Mouse (Mus musculus) heart, embryonic 15.5 days (tissue): ENCODE measurements around the gene A930004D18Rik. TPM values are rescaled to one million over a fixed set of nuclear protein-coding genes. Genes with fewer than 3 reads are reported as not detected.

ENCODE experiments used
- ATAC-seq: fragments of 200-750 bp; cut with Nextera tagmentation; replicated peaks from 2 replicates; pipeline ENCODE4 v1.8.0; 2017; ENCODE audit warnings: low read depth, moderate TSS enrichment; ENCODE audit not compliant: insufficient number of reproducible peaks, insufficient read depth, low FRiP score
- H3K27ac ChIP-seq: fragments of 300-500 bp; sonication (generic); 2 replicates; pipeline ENCODE4 v1.5.1; 2015; ENCODE audit warnings: mild to moderate bottlenecking, inconsistent platforms
- H3K27me3 ChIP-seq: fragments of 300-500 bp; sonication (generic); 2 replicates; pipeline ENCODE4 v1.6.1; 2015; ENCODE audit warnings: inconsistent platforms
- H3K36me3 ChIP-seq: fragments of 300-500 bp; sonication (generic); 2 replicates; pipeline ENCODE4 v1.6.1; 2015; ENCODE audit warnings: mild to moderate bottlenecking, inconsistent platforms
- H3K4me1 ChIP-seq: fragments of 300-500 bp; sonication (generic); replicated peaks from 2 replicates; pipeline ENCODE4 v1.6.1; 2015; ENCODE audit warnings: inconsistent platforms
- H3K4me2 ChIP-seq: fragments of 300-500 bp; sonication (generic); 2 replicates; pipeline ENCODE4 v1.6.1; 2015; ENCODE audit warnings: inconsistent platforms, mild to moderate bottlenecking, moderate library complexity
- H3K4me3 ChIP-seq: fragments of 300-500 bp; sonication (generic); 2 replicates; pipeline ENCODE4 v1.5.1; 2015; ENCODE audit warnings: mild to moderate bottlenecking, inconsistent platforms
- H3K9ac ChIP-seq: fragments of 300-500 bp; sonication (generic); 2 replicates; pipeline ENCODE4 v1.6.1; 2015; ENCODE audit warnings: mild to moderate bottlenecking, inconsistent platforms
- H3K9me3 ChIP-seq: fragments of 300-500 bp; sonication (generic); replicated peaks from 2 replicates; pipeline ENCODE4 v1.6.1; 2016; ENCODE audit warnings: inconsistent platforms
- WGBS: fragments of 180-500 bp; shearing (Covaris S2); methylation state at CpG from one replicate; pipeline ENCODE4 v1.1.7; 2015; ENCODE audit warnings: mixed read lengths; 5-methylcytosine and 5-hydroxymethylcytosine counted together
- polyA plus RNA-seq: library from polyadenylated mRNA; unstranded; fragments of >200 nt; fragmentation: Nextera tagmentation; extraction: Ambion mirVana; gene quantifications from 2 replicates; pipeline ENCODE4 v1.2.1, GENCODE M21; 2015

The A930004D18Rik gene
- polyA plus RNA-seq, 1 experiment from 2014 or later: 13.2 TPM

GRCm38 (mm10) chr2:18059063-18059462 is 21.5 kb upstream of the A930004D18Rik start:
- no peak overlapping the region for H3K4me3 ChIP-seq

DNA sequence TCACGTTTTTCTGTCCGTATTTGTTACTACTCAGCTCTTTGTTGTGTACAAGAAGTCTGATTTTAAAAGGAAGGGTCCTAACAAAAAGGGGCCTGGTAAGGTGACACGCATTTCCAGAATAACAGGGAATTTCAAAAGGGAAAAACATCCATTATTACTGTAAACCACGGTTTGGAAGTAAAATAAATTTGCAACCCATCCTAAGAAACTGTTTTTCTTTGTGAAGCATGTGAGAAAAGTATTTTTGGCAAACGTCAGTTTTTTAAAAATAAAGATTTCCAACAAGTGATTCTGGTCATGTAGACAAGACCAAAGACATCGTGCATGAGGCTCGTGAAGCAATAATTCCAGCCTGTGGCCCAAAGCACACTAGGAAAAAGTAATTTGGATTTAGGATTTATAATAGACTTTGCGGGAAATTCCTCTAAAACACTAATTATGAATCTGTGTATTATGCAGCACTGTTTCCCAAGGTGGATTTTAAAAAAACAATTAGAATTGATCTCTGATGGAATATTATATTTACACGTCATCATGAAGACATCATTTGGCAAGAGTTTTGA is 20.7 kb upstream of the A930004D18Rik start:
- H3K4me3 ChIP-seq: peak overlapping the region; percentile 65

More at GRCm38 (mm10) chr2:18059063-18059462, 21.5 kb upstream of the A930004D18Rik start:
- H3K36me3 ChIP-seq: no peaks in the 10 kb centered on the region
- H3K27ac ChIP-seq: no peak overlapping the region; the same call in 1 of the 2 replicates
- H3K4me2 ChIP-seq: peak overlapping the region; percentile 91; the same call in 1 of the 2 replicates
- no peak overlapping the region for H3K9ac ChIP-seq
- no peaks in the 10 kb centered on the region for H3K9me3 ChIP-seq
- no peaks in the 10 kb centered on the region for H3K27me3 ChIP-seq
- H3K4me1 ChIP-seq: peaks cover 10% of the 10 kb centered on the region
- ATAC-seq: no peak
- WGBS: 24% methylated on average over 2 of the region's 2 CpGs

GRCm38 (mm10) chr2:18057336-18058145 is 20.0 kb upstream of the A930004D18Rik start:
- Histone ChIP-seq H3K27ac (peak overlapping the region; percentile 99), H3K9ac (peak overlapping the region; percentile 84), H3K4me3 (peak overlapping the region; percentile 65), H3K9me3 (no peaks in the 10 kb centered on the region), H3K4me2 (peak overlapping the region; percentile 91), H3K4me1 (peaks cover 13% of the 10 kb centered on the region), H3K27me3 (no peaks in the 10 kb centered on the region), H3K36me3 (no peaks in the 10 kb centered on the region)
- no peak for ATAC-seq
- under 1% methylated on average over 48 of the region's 48 CpGs for WGBS

More for the DNA sequence above, 20.7 kb upstream of the A930004D18Rik start:
- Histone ChIP-seq H3K27me3 (no peaks in the 10 kb centered on the region), H3K4me2 (peak overlapping the region; percentile 91), H3K9me3 (no peaks in the 10 kb centered on the region), H3K4me1 (peaks cover 13% of the 10 kb centered on the region), H3K36me3 (no peaks in the 10 kb centered on the region), H3K9ac (peak overlapping the region; percentile 84), H3K27ac (peak overlapping the region; percentile 99)
- 17% methylated on average over 9 of the region's 9 CpGs for WGBS
- ATAC-seq: no peak

DNA sequence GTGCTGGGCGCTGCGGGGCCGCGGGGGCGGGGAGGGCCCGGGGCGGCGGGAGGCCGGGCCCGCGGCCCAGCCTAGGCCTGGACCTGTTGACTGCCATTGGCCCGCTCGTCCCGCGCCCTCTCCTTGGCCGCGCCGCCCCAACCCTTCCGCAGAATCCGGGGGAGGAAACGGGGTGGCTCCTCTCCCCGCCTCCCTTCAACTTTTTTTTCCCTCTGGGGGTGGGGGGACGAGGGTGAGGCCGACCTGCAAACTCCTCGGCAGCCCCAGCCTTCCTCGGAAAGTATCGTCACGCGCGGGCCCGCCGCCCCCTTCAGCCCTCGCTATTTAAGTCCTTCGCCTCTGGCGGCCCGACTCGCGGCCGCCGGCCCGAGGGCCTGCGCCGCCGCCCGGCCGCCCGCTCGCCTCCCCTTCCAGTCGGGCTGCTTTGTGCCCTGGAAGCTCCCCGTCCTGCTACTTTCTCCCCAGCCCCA is 19.3 kb upstream of the A930004D18Rik start:
- H3K9me3 ChIP-seq: no peaks in the 10 kb centered on the region
- H3K4me2 ChIP-seq: peak overlapping the region; percentile 91
- peak overlapping the region; percentile 99 for H3K27ac ChIP-seq
- peak overlapping the region; percentile 65 for H3K4me3 ChIP-seq
- H3K27me3 ChIP-seq: no peaks in the 10 kb centered on the region
- H3K36me3 ChIP-seq: no peaks in the 10 kb centered on the region
- WGBS: under 1% methylated on average over 44 of the region's 50 CpGs
- H3K9ac ChIP-seq: peak overlapping the region; percentile 84
- peaks cover 13% of the 10 kb centered on the region for H3K4me1 ChIP-seq
- ATAC-seq: peak; percentile 95

DNA sequence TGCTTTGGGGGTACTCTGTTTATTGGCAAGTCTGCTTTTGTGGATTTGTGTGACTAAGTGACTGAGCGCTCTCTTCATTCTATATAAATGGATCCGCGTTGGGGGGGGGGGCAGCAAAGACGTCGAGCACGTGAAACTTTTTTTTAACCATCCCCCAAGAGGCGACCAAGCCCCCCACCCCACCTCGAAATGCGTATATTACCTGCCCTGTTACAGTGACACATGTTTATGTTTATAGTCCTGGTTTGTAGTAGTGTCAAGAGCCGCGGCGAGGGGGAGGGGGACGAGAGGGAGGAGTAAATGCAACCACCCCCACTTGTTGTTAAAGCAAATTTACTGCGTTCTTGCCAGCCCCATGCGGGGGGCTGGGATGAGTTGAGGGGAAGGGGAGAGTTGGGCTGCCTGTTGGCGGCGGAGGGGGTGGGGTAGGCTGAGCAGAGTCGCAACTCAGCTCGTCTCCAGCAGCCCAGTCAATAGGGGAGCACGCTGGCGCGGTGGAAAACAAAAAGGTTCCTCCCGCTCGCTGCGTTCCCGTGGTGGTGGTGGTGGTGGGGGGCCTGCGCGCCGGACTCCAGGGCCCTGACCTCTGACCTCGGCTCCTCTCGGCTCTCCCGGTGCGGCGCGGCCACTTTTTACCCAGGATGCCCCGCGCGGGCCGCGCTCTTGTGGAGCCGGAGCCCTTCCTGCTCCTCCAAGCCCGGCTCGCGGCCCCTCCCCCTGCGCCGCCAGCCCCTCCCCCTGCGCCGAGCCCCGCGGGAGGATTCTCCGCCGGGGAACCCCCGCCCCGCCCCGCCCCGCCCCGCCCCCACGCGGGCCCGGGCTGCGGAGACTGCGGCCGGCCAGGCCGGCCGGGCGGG is 18.6 kb upstream of the A930004D18Rik start:
- Histone ChIP-seq H3K4me2 (peak overlapping the region; percentile 91), H3K27me3 (no peaks in the 10 kb centered on the region), H3K4me1 (peaks cover 13% of the 10 kb centered on the region), H3K36me3 (no peaks in the 10 kb centered on the region), H3K4me3 (peak overlapping the region; percentile 65), H3K27ac (peak overlapping the region; percentile 99), H3K9ac (peak overlapping the region; percentile 84), H3K9me3 (no peaks in the 10 kb centered on the region)
- under 1% methylated on average over 53 of the region's 66 CpGs for WGBS
- ATAC-seq: peak; percentile 88

- Histone ChIP-seq H3K4me2 (peak within 1 kb of the TSS; percentile 91), H3K27me3 (no peaks in the 10 kb centered on the region), H3K27ac (peak within 1 kb of the TSS; percentile 99), H3K4me1 (peaks cover 13% of the 10 kb centered on the region), H3K9me3 (no peaks in the 10 kb centered on the region), H3K4me3 (peak within 1 kb of the TSS; percentile 65), H3K36me3 (no peaks in the 10 kb centered on the region), H3K9ac (peak within 1 kb of the TSS; percentile 74)
- ATAC-seq: no peak
- WGBS: 4% methylated on average over 20 of the region's 20 CpGs
Observed at GRCm38 (mm10) chr2:18055016-18055928, 17.7 kb upstream of the A930004D18Rik start, which contains the start of gene Mllt10. Gene Mllt10, plus strand, starts transcription at chr2:18055237.

DNA sequence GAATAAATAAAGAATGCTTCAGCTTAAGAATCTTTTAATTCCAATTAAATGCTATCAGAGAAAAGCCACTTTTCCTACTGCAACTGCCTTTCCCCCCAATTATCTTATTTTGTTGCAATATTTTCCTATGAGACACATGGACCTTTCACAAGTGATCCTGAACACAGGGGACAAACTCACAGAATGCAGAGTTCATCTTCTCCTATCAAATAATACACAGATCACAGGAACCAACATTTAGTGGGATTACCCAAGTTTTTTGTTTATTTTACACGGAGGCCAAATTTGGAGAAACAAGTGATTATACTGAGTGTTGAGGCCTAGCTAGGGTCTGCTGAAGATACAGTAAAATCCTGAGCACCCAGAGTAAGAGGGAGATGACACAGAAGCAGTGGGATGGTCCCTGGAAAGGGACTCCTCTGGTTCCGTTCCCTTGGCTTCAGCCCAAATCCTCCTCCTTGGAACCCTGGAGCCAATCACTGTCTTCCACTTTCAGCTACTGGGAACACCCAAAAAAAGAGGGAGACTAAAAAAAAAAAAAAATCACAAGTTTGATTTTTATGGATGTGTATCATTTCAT is 16.5 kb upstream of the A930004D18Rik start:
- no peaks in the 10 kb centered on the region for H3K27me3 ChIP-seq
- WGBS: 24% methylated on average over 2 of the region's 2 CpGs
- no peaks in the 10 kb centered on the region for H3K36me3 ChIP-seq
- ATAC-seq: no peak
- no peak overlapping the region for H3K4me3 ChIP-seq
- H3K4me1 ChIP-seq: peaks cover 21% of the 10 kb centered on the region
- no peak overlapping the region for H3K9ac ChIP-seq
- H3K9me3 ChIP-seq: no peaks in the 10 kb centered on the region
- peak overlapping the region; percentile 99; the same call in 1 of the 2 replicates for H3K27ac ChIP-seq
- H3K4me2 ChIP-seq: peak overlapping the region; percentile 91

DNA sequence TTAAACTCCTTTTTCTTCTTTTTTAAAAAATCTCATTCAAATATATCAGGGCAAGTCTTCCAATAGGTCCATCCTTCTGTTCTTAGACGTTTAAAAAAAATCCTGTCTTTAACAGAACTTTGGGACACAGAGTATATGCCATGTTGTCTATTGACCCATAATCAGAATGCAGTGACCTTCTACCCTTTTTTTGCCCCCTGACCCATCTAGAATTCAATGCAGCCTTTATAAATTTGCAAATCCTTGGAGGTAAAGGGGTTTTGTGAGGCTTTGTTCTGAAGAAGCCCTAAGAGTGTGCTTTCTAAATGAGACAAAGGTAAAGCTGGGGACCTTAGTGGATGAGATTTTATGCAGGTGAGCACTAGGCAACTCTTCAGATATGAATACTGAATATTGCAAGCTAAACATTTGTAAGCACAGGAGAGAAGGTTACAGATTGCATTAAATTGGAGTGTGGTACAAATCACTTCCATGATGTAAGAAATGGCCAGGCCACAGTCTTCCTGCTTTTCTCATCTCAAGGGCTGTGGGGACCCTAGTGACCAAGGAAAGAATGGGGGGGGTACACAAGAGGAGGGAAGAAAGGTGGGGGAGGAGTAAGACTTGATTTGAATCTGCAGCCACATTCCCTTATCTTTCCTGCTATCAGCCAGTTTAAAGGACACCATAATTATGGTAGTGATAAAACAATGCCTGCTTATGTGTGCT is 15.9 kb upstream of the A930004D18Rik start:
- 0 out of 2 replicates have a peak overlapping the region, but pooled peaks have one; percentile 99 for H3K27ac ChIP-seq
- WGBS: 71% methylated on average over 1 of the region's 1 CpGs
- no peaks in the 10 kb centered on the region for H3K36me3 ChIP-seq
- no peak overlapping the region for H3K4me3 ChIP-seq
- H3K4me1 ChIP-seq: peaks cover 17% of the 10 kb centered on the region
- H3K9me3 ChIP-seq: no peaks in the 10 kb centered on the region
- H3K9ac ChIP-seq: no peak overlapping the region
- no peaks in the 10 kb centered on the region for H3K27me3 ChIP-seq
- no peak for ATAC-seq
- H3K4me2 ChIP-seq: no peak overlapping the region

DNA sequence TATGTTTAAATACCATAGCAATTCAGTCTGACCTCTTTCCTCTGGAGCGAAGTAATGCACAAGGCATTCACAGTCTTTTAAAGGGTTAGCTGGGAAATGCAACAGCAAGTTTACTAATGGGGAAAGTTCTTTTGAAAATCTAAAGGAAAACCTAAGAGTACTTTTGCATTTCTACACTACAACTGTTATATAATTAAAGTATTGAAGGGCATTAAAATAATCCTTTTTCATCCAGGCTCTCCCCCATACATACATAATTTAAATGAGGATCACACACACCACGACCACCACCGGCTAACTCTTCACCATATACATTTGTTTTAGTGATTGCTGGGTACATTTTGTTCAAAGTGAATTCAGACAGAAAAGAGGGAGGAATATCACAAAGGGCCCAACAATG is 15.0 kb upstream of the A930004D18Rik start:
- H3K4me3 ChIP-seq: no peak overlapping the region

More for the DNA sequence above, 15.0 kb upstream of the A930004D18Rik start:
- 80% methylated on average over 3 of the region's 3 CpGs for WGBS
- peaks cover 14% of the 10 kb centered on the region for H3K4me1 ChIP-seq
- no peak overlapping the region for H3K4me2 ChIP-seq
- no peaks in the 10 kb centered on the region for H3K36me3 ChIP-seq
- H3K9ac ChIP-seq: no peak overlapping the region
- H3K9me3 ChIP-seq: no peaks in the 10 kb centered on the region
- no peak for ATAC-seq
- no peak overlapping the region for H3K27ac ChIP-seq
- H3K27me3 ChIP-seq: no peaks in the 10 kb centered on the region
